Mouse (Mus musculus): ENCODE measurements around the gene Fam151a. TPM values are rescaled to one million over a fixed set of nuclear protein-coding genes. Genes with fewer than 3 reads are reported as not detected.
"Not testable (repeated sequence)": the region's sequence is repeated elsewhere in the genome, so short reads cannot be mapped to it uniquely, and the experiment has no call there.

Fam151a gene
- total RNA-seq, 2 experiments from 2014 or later, result not detected

- DNase-seq, result peak; percentile 69 to 76
These were observed 44.6 kb downstream of the Fam151a start for GRCm38 (mm10) chr4:106778116-106778788.

GRCm38 (mm10) chr4:106780045-106780444 lies 46.4 kb downstream of the Fam151a start:
- DNase-seq, result peak in 1 of 2 experiments; percentile 42

GRCm38 (mm10) chr4:106783137-106783536 lies 49.4 kb downstream of the Fam151a start:
- no peak for DNase-seq

- DNase-seq, result no peak
These were observed 51.1 kb downstream of the Fam151a start for GRCm38 (mm10) chr4:106784806-106785205.

DNA sequence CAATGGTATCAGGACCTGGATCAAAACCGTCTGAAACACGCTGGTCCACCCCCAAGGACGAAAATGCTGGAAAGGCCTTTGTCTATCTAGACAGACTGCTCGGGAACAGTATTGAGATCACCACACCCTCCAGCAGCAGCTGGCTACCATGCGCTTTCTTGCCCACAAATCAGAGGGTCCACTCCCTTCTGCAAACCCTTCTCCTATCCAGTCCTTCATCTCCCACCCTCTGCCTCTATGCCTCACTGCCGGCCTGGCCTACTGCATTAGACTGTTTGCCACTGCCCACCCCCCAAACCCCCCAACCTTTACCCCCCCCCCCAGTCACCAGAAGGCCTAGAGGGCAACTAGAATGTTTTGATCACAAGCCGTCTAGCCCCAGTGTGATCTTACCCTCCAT lies 51.7 kb downstream of the Fam151a start:
- no peak for DNase-seq

- peak; percentile 72 to 78 for DNase-seq
These were observed 52.3 kb downstream of the Fam151a start for GRCm38 (mm10) chr4:106785753-106786540.

DNA sequence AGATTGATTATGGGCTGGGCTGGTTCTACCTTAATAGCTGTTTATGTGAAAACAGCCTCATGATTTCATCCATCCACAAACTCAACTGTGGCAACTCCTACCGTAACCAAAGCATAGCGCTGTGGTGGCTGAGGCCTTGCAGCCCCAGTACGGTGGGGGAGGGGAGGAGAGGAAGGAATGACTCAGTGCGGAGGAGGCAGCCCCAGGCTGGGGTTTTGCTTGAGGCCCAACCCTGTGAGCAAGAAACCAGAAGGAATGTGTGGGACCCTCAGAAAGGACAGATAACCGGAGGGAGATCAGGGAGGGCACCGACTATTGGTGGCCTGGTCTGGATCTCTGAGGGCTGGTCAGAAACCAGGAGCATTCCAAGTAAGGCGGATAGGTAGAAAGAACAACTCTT lies 54.1 kb downstream of the Fam151a start:
- no peak for DNase-seq

GRCm38 (mm10) chr4:106788627-106789026 lies 54.9 kb downstream of the Fam151a start:
- DNase-seq, result no peak

DNA sequence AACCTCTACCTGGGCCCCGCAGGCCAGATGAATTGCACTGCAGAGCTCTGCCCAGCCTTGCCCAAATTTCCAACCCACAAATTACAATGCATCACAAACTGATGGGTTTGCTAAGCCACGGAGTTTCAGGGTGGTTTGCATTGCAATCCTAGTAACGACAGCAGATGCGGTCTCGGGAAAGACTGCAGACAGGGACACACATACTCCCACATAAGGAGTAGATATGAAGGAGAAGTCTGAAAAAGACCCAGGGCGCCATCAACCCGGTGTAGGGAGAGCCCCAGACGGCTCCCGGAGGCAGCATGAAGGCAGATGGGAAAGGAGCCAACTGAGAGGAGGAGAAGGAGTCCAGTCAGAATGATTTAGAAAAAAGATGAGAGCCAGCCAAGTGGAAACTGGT lies 56.0 kb downstream of the Fam151a start:
- peak in 1 of 2 experiments; percentile 27 for DNase-seq

- DNase-seq, result not testable (repeated sequence)
These were observed 56.5 kb downstream of the Fam151a start for GRCm38 (mm10) chr4:106790218-106790617.

- no peak for DNase-seq
These were observed 57.2 kb downstream of the Fam151a start for GRCm38 (mm10) chr4:106790938-106791337.

GRCm38 (mm10) chr4:106792276-106792675 lies 58.6 kb downstream of the Fam151a start:
- no peak for DNase-seq

DNA sequence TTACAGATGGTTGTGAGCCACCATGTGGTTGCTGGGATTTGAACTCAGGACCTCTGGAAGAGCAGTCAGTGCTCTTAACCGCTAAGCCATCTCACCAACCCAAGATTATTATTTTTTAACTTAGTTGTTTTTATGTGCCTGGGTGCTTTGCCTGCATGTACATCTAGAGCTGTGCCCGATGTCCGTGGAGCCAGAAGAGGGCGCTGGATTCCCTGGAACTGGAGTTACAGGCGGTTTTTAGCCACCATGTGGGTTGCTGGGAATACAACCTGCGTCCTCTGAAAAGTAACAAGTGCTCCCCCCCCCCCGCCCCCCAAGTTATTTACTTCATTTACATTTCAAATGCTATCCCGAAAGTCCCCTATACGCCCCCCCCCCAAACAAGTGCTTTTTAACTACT lies 60.1 kb downstream of the Fam151a start:
- DNase-seq, result not testable (repeated sequence)

- DNase-seq, result no peak
These were observed 60.6 kb downstream of the Fam151a start for GRCm38 (mm10) chr4:106794247-106794646.

- no peak for DNase-seq
These were observed 61.6 kb downstream of the Fam151a start for GRCm38 (mm10) chr4:106795289-106795688.

Other genes with a start within 250 kb of the Fam151a start
- not detected for gene Bsnd, start 241.6 kb upstream of the Fam151a start, total RNA-seq (2021)
- 10 to 100 TPM; 58.8 to 61.0 TPM for gene Dhcr24, start 172.9 kb upstream of the Fam151a start, total RNA-seq (2021)
- gene Lexm, start 116.6 kb upstream of the Fam151a start, total RNA-seq (2021), result not detected
- under 1 TPM; 0.51 to 0.60 TPM for gene Ttc22, start 111.5 kb upstream of the Fam151a start, total RNA-seq (2021)
- 1 to 10 TPM; 5.3 to 7.1 TPM for gene Pars2, start 82.8 kb upstream of the Fam151a start, total RNA-seq (2021)
- gene Ttc4, start 54.9 kb upstream of the Fam151a start, total RNA-seq (2021), result 10 to 100 TPM; 50.1 to 50.3 TPM
- gene Mroh7, start 3.0 kb upstream of the Fam151a start, total RNA-seq (2021), result 1 to 10 TPM; 2.8 to 2.9 TPM
- gene Acot11, start 71.1 kb downstream of the Fam151a start, total RNA-seq (2021), result 10 to 100 TPM; 50.8 to 52.0 TPM
- gene Ssbp3, start 176.8 kb downstream of the Fam151a start, total RNA-seq (2021), result 100 to 1,000 TPM; 144 to 163 TPM

Measured in layer of hippocampus, postnatal 36 days (tissue).